Mouse (Mus musculus) right cerebral cortex, postnatal 36 days (tissue): ENCODE data around the gene Aph1c.
"Not testable (repeated sequence)": the region's sequence is repeated elsewhere in the genome, so short reads cannot be mapped to it uniquely, and the experiment has no call there.

Experiments
- DNase-seq, 2 experiments: peaks; one replicate each; pipeline ENCODE4 v3.0.0; 2022; ENCODE audit warnings: low spot score in 2 of 2, mixed read lengths in 1 of 2

Aph1c gene

DNA sequence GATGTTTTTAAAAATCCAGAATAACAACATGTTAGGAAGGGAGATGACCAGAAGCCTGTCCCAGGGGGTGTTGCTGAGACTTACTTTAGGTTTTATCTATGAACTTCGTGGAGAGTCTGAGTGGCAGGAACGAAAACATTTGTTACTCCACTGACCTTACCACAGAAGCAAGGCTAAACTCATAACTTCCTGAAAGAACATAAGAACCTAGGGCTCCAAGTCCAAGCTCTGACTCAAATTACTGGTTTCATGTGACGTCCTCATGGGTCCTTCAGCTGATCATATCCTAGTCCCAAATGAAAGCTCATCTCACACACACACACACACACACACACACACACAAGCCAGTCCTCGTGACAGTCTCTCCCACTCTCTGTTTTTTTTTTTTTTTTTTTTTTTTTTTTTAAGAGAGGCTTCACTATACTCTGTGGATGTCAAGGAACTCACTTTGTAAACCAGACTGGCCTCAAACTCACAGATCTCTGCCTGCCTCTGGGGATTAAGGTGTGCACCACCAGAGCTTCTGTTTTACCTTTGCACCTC, 2.1 kb downstream of the Aph1c start:
- DNase-seq, result no peak

DNA sequence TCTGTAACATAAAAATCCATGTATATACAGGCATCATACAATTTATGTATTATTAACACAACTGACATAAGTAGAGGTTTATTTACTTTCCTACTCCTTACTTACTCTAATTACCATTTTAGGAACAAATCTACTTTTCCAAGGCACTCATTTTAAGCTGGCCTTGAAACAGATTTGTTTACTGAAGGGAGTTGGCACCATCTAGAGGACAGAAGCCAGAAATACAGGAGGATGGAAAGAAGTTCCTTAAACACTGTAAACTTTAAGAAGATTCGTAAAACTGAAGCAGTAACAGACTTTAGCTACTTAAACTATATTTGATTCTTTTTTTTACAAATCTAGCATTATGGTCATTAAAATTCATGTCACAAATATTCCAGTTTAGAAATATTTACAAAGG, 8.5 kb downstream of the Aph1c start:
- no peak for DNase-seq

DNA sequence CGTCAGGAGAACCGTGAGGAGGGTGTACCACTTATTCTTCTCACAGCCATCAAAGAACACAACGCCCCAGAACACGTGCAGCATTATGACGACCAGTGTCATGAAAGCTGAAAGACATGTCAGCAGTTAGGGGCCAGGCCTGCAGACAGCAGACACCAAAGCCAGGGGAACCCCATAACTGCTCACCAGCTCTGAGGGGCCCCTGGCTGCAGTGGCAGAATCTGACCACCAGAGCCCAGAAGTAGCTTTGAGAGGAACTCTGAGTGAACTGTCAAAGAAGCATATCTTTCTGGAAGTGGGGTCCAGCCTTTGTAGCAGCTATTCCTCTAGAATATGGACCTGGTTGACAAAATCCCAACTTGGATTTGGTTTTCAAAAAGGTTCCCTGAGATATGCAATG, 12.3 kb downstream of the Aph1c start:
- DNase-seq, result not testable (repeated sequence)

DNA sequence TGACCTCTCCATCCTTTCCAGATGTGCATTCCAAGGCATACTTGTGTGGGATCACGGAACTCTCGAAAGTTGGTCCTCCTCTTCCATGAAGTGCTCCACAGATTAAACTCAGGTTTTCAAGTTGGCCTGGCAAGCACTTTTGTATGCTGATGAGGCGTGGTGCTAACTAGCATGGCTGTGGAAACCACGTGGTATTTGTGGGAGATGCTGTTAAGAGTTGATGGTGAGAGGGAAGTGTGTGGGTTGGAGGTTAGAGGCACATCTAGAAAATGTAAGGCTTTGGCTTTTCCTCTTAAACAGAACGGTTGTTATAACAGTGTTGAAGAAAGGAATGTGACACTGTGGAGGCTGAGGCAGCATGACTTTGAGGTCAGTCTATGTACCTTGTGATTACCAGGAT, 13.5 kb downstream of the Aph1c start:
- no peak for DNase-seq

DNA sequence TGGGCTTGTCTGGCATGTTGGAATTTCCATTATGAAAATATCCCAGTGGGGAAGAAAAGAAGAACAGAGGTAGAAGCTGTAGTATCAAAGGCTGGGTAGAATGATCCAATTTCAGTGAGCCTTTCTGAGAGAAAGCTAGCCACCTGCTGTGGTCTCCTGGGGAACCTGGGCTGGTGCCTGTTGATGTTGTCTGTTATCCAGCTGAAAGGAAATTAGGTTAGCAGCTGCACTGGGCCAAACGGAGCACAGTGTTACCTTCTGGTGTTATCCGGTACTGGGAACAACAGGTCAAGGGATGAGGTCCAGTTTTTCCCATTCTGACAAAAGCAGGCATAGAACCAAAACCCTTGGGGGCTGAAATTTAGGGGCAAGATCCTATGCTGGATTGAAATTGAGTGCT, 21.1 kb downstream of the Aph1c start:
- no peak for DNase-seq

DNA sequence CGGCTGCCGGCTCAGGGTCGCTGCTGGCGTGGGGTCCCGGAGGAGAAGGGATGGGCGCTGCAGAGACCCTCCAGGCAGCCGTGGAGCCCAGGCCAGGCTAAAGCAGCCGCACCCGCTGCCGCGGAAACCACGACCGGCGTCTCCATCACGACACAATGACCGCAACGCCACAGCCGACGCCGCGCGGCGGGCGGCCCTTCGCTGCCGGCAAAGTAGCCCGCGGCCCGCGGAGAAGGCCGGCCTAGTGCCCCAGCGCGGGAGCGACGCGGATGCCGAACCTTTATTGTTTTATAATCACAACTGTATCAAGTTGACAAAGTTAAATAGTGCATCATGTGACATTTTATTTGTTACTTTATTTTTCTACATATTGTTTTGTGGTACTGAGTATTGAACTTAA, 28.6 kb downstream of the Aph1c start:
- DNase-seq, result not testable (repeated sequence)

DNA sequence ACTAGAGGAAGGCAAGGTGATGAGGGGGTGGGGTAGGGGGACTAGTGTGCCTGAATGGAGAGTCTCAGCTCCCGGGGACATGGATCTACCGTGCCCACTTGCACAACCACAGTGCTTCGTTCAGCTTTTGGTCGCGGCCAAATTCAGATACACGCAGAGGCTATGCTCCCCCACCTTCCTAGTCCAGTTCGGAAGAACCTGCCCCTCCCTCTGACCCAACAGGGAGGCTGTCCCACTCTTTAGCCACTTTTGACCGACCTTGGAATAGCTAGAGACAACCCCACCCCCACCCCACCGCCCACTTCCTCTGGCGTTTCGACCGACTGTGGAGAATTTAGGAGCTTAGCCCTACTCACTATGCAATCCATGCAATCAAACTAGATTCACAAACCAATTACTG, 32.6 kb downstream of the Aph1c start:
- DNase-seq, result no peak

DNA sequence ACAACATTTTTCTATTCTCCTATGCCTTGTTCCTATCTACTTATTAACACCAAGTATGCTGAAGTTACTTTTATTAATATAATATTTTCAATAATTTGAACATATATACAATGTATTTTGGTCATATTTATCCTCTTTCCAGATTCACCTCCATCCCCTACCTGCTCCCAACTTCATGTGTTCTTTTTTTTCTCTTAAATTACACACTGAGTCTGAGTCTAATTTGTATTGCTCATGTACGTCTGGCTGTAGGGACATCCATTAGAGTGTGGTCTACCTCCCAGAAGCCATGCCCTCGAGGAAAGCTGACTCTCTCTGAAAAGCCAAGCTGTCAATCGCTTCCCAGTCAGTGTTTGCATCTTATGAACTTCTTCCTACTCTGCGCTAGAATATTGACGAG, 37.8 kb downstream of the Aph1c start, which contains the start of gene Gm10647:
Gene Gm10647 (plus strand): TSS at position 301 of the 400 bp plus-strand sequence.
- DNase-seq, result no peak

DNA sequence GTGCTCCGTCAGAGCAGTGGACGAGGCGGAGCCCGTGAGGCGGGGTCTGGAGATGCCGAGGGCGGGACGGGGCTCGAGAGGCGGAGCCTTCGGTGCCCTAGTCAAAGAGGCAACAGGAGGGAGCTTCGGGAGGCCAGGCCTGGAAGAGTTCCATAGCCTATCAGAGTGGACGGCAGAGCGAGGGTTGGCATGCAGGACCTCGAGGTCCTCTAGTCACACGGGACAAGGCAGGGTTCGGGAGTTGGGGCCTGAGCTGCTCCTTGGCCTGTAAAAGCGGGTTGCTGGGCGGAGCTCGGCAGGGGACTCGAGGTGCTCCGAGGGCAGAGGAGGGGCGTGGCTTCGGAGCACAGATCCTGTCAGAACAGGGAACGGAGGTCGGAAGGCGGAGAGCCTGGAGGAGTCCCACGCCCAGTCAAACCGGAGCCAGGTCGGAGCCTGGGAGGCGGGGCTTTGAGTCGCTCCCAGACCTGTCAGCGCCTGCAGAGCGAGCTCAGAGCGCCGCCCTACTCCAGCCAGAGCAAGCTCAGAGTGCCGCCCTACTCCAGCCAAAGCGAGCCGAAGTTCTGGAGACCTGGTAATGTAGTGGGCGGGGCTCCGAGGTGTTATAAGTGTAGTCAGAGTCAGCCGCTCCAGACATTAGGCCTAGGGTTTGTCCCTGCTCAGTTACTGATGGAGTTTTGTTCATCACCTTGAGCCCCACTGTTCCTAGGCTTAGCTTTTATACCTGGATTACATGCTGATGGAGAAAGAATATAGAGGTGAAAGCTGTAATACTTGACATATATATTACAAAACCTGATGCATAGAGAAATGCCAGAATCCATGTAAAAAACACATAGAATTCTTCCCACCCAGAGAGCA, 38.8 kb downstream of the Aph1c start, which contains the start of gene Aph1b:
Gene Aph1b (minus strand): TSS at position 27 of the 861 bp plus-strand sequence.
- peak; percentile 93 to 95 for DNase-seq

DNA sequence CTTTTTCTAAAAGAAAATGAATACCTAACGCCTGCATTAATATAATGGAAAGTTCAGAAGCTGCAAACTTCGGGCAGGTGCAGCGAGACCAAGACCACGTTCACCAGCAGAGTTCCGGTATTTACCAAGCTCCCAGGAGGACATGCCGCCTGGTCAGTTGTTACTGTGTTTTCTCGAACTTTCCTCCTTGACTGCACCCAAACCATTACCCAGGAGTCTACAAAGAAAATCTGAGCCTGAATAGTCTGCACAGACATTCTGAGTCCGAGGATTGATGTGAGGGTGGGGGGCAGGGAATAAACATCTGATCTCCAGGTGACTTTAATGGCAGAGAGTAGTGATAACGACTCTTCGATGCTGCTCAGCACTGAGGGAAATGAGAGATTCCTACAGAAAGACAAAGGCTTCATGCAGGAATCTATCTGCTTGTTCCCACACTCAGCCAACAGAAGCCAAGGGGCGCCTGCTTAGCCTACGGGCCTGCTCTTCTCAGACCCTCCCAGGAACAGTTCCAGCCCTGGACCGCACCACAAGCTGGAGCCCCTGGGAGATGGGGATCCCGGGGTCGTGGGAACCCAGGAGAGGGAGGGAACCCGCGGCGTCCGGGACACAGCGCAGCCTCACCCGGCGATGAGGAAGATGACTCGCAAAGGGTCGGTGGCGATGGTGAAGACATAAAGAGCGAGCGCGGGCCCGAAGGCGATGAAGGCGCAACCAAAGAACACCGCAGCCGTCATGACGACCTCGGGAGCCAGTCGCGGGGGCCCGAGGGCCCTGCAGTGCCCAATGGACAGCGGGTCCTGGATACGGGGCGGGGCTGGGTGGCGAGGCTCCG, 39.7 kb downstream of the Aph1c start:
- no peak for DNase-seq

DNA sequence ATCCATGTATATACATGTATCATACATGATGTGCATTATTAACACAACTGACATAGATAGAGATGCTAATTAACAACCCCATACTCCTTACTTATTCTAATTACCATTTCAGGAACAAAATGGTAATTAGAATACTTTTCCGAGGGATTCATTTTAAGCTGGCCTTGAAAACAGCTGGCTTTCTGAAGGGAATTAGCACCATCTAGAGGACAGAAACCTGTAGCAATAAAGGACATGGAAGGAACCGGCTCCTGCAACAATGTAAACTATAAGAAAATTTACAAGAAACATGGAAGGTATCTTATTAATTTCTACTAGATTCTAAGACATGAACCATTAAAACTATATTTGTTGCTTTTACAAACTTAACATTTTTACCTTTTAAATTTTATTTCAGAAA, 46.7 kb downstream of the Aph1c start:
- DNase-seq, result no peak

DNA sequence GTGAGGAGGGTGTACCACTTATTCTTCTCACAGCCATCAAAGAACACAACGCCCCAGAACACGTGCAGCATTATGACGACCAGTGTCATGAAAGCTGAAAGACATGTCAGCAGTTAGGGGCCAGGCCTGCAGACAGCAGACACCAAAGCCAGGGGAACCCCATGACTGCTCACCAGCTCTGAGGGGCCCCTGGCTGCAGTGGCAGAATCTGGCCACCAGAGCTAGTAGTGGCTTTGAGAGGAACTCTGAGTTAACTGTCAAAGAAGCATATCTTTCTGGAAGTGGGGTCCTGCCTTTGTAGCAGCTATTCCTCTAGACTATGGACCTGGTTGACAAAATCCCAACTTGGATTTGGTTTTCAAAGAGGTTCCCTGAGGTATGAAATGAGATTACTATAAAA, 50.0 kb downstream of the Aph1c start:
- DNase-seq, result not testable (repeated sequence)

DNA sequence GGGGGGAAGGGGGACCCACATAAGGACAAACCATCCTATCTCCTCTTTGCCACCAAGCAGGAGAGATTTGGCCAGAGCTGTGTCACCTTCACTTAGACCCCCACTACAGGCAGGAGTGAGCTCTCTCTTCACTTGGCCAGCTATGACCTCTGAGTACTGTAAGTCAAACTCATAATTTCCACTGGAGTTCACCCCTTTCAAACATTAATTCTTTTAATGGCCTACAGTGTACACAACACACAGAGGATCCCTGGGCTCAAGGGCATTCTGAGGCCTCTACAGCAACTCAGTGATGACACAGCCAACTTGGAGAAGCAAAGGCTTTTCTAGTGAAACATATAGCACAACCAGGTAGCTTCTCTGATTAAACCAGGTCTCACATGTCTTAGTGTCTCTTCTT, 63.8 kb downstream of the Aph1c start:
- no peak for DNase-seq

DNA sequence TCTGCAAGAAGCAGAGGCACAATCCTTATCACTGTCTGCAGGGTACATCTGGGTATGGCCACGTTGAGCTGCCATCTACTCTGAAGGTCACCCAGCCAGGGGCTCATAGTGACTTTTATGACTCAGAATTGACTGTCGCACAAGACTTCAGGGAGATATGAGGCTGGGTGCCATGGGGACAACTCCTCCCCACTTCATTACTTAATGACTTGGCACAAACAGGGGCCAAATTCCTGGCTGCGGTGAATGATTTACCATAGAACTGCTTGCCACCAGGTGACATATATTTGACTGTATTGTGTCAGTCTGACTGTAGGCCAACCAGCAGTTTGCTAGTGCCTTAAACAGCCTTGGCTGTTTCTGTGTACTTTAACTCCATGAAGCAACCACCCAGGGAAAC, 65.3 kb downstream of the Aph1c start:
- DNase-seq, result no peak

DNA sequence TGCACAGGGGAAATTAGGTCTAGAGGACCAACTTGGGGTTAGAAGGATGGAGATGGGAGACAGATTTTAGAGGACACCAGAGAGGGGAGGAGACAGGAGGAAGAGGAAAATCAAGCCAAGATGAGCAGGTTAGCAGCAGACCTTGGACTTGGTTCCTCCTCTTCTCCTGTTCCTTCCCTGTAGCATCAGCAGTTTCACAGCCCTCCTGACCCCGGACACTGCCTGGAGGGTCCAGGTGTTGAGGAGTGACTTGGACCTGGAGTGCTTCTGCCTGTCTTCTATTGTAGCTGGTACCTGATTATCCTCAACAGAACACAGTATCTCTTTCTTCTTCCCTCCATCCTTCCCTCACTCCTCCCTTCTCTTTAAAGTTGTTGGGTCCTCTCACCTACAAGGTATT, 65.8 kb downstream of the Aph1c start:
- no peak for DNase-seq
